Mouse (Mus musculus) kidney, postnatal 36 days (tissue): Measurements from ENCODE around the gene Nsl1.
"Not testable (repeated sequence)": the region's sequence is repeated elsewhere in the genome, so short reads cannot be mapped to it uniquely, and the experiment has no call there.

ENCODE experiments used
- DNase-seq, 2 experiments: peaks; one replicate each; pipeline ENCODE4 v3.0.0; 2021 to 2022; ENCODE audit warnings: mixed read lengths in 2 of 2

Nsl1 gene

DNA sequence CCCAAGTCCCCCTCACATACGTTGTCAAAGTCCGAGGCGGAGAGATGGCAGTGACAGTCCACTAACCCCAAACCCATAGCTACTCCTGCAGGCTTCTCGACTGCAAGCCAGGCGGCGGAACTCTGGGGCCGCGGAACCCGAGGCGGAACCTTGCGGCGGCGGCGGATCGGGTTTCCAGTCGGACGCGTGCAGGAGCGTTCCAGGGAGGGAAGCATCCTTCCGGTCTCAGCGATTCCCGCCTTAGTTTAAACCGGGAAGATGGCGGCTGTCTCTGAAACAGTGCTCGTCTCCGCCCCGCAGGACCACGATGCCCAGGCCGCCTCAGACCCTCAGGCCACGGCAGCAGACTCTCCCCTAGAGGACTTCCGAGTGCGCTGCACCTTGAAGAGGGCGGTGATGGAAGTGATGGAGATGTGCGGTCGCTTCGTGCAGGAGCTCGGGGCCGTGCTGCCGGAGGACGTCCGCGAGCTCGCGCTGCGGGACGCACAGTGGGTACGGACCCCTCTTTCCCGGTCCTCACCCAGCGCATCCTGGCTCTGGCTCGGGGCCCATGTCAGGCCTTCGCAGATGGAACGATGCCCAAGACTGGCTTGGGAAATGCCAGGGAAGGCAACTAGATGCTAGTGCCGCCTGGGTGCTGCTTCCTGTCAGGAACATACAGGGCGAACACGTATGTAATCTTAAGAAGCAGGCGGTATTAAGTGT, at the start of gene Nsl1, which contains the start of gene Tatdn3:
TSS of gene Nsl1 (plus strand) at position 232 of the 705 bp plus-strand sequence.
TSS of gene Tatdn3 (minus strand) at position 152 of the 705 bp plus-strand sequence.
- peak; percentile 86 to 91 for DNase-seq

DNA sequence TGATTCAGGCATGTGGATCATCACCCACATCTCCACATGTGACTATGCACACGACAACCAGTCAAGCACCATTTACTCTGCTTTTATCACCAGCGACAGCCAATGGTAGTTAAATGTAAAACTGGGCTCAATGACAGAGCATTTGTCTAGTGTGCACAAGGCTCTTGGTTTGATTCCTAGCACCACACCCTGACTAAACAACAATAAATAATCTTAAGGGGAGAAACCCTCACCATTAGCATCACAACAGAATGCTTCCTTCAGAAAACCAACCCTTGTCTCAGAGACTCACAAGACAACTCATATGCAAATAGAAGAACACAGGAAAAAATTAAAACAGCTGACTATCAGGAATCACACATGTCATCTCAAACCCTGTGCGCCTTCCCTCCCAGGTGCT, 48.5 kb upstream of the Nsl1 start:
- DNase-seq = no peak

- no peak for DNase-seq
Observed at GRCm38 (mm10) chr1:191019803-191020202, 43.0 kb upstream of the Nsl1 start.

DNA sequence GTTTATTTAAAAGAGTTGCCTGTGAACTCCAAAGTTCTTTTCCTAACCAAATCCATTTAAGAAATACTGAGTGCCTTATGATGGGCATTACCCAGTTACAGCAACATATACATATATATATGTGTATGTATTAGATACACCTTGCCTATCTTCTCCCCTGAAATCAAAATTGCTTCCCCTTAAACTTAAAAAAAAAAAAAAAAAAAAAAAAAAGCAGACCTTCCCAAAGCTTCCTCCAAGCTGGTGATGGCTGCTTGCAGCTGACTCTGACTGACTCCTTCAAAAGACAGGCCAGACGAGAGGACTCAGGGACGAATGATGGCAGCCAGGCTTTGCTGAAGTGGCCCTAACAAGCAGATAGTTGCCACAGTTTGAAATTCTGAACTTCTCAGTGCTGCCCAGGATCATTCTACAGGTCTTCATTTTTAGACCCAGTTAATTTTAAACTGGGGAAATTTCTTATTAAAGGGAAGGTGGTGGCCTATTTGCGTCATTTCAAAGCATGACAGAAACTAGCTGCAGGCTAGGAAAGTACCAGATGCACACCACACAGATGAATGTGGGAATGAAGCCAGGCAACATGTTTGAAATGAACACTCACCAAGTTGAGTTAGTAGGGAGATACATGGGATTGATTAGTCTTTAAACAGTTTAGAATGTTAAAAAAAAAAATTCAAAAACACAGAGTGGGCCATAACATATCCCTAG, 42.4 kb upstream of the Nsl1 start:
- peak in 1 of 2 experiments; percentile 51 for DNase-seq

DNA sequence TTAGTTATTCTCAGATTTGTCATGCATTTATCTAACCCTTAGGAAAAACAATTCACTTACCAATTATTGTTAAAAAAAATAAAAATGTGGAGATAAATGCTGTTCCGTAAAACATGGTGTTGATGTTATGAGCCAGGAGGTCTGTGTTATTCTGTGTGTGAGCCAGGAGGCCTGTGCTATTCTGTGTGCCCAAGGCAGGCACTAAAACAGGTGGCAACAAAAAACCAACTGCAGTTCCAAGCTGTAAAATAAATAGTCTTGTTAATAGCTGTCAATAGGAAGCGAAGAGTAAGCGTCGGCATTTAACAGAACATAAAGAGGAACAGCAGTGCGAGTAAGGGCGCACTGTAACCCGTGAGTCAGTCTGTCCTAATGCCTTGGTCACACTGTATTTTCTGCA, 41.8 kb upstream of the Nsl1 start:
- DNase-seq = no peak

- DNase-seq = no peak
Observed at GRCm38 (mm10) chr1:191023140-191023539, 39.7 kb upstream of the Nsl1 start.

- not testable (repeated sequence) for DNase-seq
Observed at GRCm38 (mm10) chr1:191023806-191024205, 39.0 kb upstream of the Nsl1 start.

DNA sequence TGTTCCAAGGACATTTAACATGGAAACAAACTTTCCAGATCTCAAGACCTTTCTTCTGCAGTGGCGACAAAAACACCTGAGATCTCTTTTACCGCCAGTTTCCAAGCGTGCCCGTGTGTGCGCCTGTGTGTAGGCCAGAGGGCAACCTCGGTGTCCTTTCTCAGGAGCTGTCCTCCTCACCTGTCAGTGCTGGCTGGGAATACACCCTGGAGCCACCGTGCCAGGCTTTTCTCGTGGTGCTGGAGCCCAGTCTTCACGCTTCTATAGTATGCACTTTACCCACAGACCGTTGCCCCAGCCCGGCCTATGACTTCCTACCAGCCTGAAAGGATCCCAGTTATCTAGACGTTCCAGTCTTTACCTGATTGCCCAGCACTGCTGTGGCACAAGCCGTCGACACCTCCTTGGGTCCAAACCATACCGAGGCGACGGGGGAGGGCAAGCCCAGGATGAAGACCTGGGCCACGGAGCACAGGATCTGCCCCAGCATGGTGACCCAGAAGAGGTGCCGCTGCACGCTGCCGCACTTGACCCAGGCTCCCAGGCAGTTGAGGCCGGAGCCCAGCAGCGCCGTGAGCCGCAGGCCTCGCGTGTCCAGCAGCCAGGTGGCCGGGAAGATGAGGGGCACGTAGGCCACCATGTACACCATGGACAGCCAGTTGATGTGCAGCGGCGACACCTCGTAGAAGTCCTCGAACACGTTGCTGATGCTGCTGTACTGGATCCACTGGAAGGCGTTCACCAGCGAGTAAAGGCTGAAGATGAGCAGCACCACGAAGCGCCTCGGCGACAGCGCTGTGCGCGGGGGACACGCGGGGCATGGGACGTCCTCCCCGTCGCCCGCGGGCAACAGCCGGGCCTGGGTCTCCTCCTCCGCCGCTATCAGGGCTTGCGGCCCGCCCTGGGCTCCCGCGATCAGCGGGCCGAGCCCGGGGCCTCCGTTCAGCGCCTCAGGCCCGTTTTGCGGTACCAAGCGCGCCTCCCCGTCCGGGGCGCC, 37.5 kb upstream of the Nsl1 start:
- peak in 1 of 2 experiments; percentile 34 for DNase-seq

GRCm38 (mm10) chr1:191026021-191026713, 36.6 kb upstream of the Nsl1 start, which contains the start of gene Flvcr1:
Gene Flvcr1 (minus strand): TSS chr1:191026158.
- DNase-seq = peak; percentile 99

DNA sequence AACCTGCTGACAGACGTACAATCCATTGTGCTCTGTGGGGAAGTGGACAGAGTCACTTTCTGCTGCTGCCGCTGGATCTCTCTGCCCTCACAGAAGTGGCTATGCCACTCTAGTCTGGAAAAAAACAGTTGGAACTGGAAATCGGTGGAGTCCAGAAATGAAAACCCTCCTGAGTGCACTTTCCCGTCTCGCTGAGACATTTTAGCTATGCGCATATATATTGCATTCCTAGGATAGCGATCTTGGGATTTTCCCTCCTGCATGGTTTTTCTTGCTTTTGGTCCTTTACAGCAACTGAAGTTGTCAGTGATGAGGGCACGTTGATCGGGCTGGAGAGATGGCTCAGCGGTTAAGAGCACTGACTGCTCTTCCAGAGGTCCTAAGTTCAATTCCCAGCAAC, 32.6 kb upstream of the Nsl1 start:
- DNase-seq = peak; percentile 12 to 24

DNA sequence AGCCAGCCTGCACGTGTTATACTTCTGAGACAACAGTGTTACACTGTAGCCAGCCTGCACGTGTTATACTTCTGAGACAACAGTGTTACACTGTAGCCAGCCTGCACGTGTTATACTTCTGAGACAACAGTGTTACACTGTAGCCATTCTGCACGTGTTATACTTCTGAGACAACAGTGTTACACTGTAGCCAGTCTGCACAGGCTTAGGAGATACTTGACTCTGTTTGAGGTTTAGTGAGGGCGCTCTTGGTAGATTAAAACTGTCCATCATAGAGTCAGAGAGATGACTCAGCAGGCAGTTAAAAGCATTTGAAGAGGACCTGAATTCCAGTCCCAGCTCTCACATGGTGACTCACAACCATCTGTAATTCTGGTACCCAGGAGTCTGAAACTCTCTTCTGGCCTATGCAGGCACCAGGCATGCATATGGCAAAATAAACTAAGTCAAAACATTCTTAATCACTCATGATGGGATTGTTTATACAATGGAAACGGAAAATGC, 31.8 kb upstream of the Nsl1 start:
- not testable (repeated sequence) for DNase-seq

- no peak for DNase-seq
Observed at GRCm38 (mm10) chr1:191035649-191036048, 27.2 kb upstream of the Nsl1 start.

GRCm38 (mm10) chr1:191036554-191037334, 26.1 kb upstream of the Nsl1 start, which contains the start of gene Spata45:
Gene Spata45 (plus strand): TSS chr1:191036639.
- peak in 1 of 2 experiments; percentile 14 for DNase-seq

- no peak for DNase-seq
Observed at GRCm38 (mm10) chr1:191037999-191038398, 24.8 kb upstream of the Nsl1 start.

DNA sequence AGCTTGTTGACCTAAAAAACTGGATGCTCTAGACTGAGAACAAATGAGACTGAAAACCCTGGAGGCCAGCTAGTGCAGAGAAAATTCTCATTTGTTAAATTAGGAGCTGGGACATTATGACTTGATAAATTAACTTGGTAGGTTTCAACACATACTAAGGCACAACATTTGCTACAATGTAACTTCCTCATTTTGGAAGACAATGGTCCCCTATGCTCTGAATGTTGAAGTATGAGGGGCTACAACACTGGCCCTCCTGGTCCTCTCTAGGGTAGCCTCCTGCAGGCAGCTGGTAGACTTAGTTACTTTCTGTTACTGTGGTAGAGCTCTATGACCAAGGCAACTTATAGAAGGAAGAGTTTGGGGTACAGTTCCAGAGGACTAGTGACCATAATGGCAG, 21.5 kb upstream of the Nsl1 start:
- no peak for DNase-seq

- no peak for DNase-seq
Observed at GRCm38 (mm10) chr1:191042106-191042505, 20.7 kb upstream of the Nsl1 start.

GRCm38 (mm10) chr1:191042688-191043087, 20.1 kb upstream of the Nsl1 start:
- DNase-seq = peak in 1 of 2 experiments; percentile 8

DNA sequence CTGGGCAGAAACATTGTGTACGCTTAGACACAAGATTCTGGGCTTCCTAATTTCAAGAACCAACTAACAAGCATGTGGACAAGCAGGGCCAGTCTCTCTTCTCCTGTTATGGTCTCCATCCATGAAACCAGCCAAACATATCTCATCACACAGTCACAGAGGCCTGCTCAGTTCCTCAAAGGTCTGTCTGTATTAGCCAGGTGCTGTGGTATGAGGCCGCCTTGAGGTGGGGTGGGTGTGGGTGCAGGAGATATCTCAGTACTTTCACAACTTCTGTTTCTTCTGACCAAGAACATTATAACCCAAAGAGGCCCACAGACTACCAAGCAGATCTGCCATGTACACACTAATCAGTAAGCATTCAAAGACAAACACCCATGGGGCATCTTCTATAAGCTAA, 17.5 kb upstream of the Nsl1 start:
- DNase-seq = no peak

DNA sequence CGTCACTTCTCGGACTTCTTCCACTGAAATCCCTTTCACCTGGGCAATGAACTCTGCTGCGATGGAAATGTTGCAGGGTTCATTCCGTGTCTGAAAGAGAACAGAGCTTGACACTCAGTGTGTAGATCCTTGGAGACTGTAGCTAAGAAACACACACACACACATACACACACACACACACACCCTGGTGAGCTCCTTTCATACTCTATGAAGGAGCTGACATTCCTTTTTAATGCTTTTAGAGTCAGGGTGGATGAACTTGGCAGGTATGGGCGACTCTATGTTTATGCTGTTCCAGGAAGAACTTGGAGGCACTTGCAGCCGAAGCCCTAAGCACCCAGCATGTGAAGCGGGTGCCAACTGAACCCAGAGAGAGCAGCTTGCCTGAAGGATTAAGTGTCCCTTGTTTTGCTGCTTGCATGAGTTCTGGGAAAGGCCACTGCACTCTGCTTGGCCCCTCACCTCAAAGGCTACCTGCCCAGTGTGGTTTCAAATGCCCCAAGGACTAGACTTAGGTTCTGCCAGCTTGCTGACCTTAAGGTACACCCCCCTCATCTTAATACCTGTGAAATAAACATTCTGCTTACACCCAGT, 16.5 kb upstream of the Nsl1 start:
- DNase-seq = peak; percentile 22 to 36

DNA sequence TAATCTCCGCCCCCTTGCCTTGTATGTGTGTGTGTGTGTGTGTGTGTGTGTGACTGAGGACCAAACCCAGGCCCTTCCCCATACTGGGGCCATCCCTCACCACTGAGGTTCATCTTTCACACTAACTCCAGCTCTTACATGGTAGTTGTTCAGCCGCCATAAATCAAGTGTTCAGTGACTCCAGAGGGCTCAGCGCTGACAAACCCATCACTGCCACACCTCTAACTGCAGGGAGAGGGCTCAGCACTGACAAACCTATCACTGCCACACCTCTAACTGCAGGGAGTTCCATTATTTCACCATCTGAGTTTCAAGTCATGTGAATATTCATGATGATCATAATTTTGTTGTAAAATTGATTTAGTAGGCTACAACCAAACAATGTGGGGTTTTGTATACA, 9.3 kb upstream of the Nsl1 start:
- DNase-seq = no peak
